Mouse (Mus musculus): Measurements from ENCODE around the gene Klf2. TPM values are rescaled to one million over a fixed set of nuclear protein-coding genes. Genes with fewer than 3 reads are reported as not detected.

The Klf2 gene
- polyA plus RNA-seq, 1 experiment from 2014 or later, result 11.7 TPM

DNA sequence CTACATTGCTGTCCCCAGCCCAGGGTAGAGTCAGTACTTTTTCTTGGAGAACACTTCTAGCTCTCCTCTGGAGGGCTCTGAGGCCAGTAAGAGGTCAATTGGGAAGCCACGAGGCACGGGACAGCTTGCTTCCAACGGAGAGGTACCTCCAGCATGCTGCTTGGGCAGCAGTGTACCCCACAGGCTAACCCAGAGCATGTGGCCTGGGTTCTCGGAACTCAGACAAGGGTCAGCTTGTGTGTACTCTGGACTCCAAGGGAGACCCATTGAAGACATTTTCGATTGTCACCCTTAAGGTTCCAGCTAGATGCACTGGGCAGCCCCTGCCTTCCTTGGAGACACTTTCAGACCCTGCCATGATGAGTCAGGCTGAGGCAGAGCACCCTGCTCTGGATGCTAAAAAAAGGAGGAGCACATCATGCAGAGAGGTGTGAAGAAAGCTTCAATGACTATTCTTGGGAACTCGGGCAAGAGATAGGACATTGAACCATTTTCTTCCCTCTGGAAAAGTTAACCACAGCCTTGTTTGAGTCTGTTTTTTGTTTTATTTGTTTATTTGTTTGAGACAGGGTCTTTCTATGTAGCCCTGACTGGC lies 4.4 kb downstream of the Klf2 start:
- Histone ChIP-seq H3K27me3 (ENCODE audit: control insufficient read depth, insufficient read depth, low read depth, low read length) (peaks cover 25% of the 10 kb centered on the region), H3K9me3 (ENCODE audit: control insufficient read depth, low read length) (no peaks in the 10 kb centered on the region), H3K4me1 (replicated peaks; ENCODE audit: control insufficient read depth, insufficient read depth, low read length) (no peaks in the 10 kb centered on the region; the same call in 1 of the 2 replicates), H3K27ac (ENCODE audit: low read length) (no peak overlapping the region), H3K4me2 (ENCODE audit: low read depth, low read length) (no peak overlapping the region), H3K4me3 (ENCODE audit: low read length) (no peak overlapping the region), H3K9ac (ENCODE audit: low read length) (no peak overlapping the region; the same call in 1 of the 2 replicates), H3K36me3 (ENCODE audit: control insufficient read depth, insufficient read depth, low read length) (no peaks in the 10 kb centered on the region)
- WGBS, result 55% methylated on average over 6 of the region's 6 CpGs
- ATAC-seq (ENCODE audit: low read depth), result no peak

DNA sequence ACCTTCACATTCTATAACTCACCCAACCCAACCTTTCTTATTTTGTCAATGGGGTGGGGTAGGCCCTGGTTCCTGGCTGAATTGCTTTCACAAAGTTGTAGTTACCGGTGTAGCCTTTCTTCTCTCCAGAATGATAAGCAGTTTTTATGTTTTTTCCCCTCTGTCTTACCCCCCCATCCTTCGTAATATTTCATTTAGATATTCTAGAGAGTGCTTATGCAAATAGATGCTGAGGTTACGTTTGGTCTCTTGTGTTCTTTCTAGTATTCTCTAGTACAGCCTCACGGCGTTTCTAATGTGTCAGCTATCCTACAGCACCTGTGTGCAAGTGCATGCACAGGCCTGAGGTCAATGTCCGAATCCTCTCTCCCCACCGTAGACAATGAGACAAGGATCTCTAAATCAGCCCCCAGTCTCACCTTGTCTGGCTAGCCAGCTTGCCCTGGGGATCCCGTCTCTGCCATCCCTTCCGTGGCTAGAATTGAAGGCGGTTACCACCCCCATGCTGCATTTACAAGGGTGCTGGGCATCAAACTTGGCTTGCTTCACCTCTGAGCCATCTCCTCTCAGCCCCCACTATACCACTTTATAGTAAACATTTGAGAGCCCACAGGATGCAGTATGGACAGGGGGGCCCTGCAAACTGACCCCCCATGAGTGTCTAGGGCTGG lies 5.3 kb downstream of the Klf2 start:
- H3K4me1 ChIP-seq (replicated peaks; ENCODE audit: control insufficient read depth, insufficient read depth, low read length), result no peaks in the 10 kb centered on the region; the same call in 1 of the 2 replicates
- peaks cover 25% of the 10 kb centered on the region for H3K27me3 ChIP-seq (ENCODE audit: control insufficient read depth, insufficient read depth, low read depth, low read length)
- H3K4me3 ChIP-seq (ENCODE audit: low read length), result no peak overlapping the region
- no peak overlapping the region for H3K27ac ChIP-seq (ENCODE audit: low read length)
- no peaks in the 10 kb centered on the region for H3K36me3 ChIP-seq (ENCODE audit: control insufficient read depth, insufficient read depth, low read length)
- H3K9ac ChIP-seq (ENCODE audit: low read length), result no peak overlapping the region
- no peaks in the 10 kb centered on the region for H3K9me3 ChIP-seq (ENCODE audit: control insufficient read depth, low read length)
- H3K4me2 ChIP-seq (ENCODE audit: low read depth, low read length), result no peak overlapping the region
- no peak for ATAC-seq (ENCODE audit: low read depth)
- 79% methylated on average over 10 of the region's 10 CpGs for WGBS

DNA sequence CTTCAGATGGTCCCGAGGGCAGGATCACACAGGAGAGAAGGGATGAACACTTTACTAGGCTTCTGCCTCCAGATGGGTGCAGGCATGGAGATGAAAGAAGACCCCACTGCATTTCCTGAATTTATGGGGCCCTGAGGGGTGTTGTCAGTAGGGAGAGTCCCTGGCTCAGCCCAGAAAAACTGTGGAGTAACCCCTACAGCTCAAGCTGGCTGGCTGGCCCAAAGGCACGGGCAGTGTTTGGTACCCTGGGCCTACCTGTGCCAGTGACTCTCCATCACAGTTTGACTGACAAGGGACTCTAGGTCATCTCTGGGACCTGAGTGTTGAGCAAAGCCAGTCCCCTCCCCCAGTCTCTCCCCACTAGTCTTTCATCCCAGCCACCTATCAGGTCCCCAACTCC lies 5.9 kb downstream of the Klf2 start:
- 76% methylated on average over 2 of the region's 2 CpGs for WGBS

DNA sequence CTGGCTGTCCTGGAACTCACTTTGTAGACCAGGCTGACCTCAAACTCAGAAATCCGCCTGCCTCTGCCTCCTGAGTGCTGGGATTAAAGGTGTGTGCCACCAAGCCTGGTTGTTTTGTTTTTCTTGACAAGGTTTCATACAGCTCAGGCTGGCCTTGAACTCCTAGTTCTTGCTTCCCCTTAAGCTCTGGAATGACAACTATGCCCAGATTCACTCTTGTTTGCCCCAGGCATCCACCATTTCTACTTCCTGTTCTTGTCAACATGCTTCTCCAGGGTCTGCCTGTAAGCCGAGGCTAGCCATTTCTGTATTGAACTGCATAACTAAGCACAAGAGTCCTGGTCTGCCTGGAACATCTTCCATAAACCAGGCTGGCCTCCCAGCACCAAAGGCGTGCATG lies 10.3 kb downstream of the Klf2 start:
- WGBS, result 86% methylated on average over 3 of the region's 3 CpGs
- H3K27me3 ChIP-seq (ENCODE audit: control insufficient read depth, insufficient read depth, low read depth, low read length), result no peaks in the 10 kb centered on the region
- ATAC-seq (ENCODE audit: low read depth), result no peak
- no peaks in the 10 kb centered on the region for H3K36me3 ChIP-seq (ENCODE audit: control insufficient read depth, insufficient read depth, low read length)
- H3K27ac ChIP-seq (ENCODE audit: low read length), result no peak overlapping the region
- no peaks in the 10 kb centered on the region for H3K9me3 ChIP-seq (ENCODE audit: control insufficient read depth, low read length)
- no peaks in the 10 kb centered on the region for H3K4me1 ChIP-seq (replicated peaks; ENCODE audit: control insufficient read depth, insufficient read depth, low read length)
- H3K4me3 ChIP-seq (ENCODE audit: low read length), result no peak overlapping the region
- no peak overlapping the region for H3K9ac ChIP-seq (ENCODE audit: low read length)
- H3K4me2 ChIP-seq (ENCODE audit: low read depth, low read length), result no peak overlapping the region

More for the DNA sequence above, 5.9 kb downstream of the Klf2 start:
- H3K27ac ChIP-seq (ENCODE audit: low read length), result no peak overlapping the region
- no peak for ATAC-seq (ENCODE audit: low read depth)
- no peak overlapping the region for H3K4me3 ChIP-seq (ENCODE audit: low read length)
- no peak overlapping the region for H3K9ac ChIP-seq (ENCODE audit: low read length)
- no peaks in the 10 kb centered on the region for H3K36me3 ChIP-seq (ENCODE audit: control insufficient read depth, insufficient read depth, low read length)
- H3K27me3 ChIP-seq (ENCODE audit: control insufficient read depth, insufficient read depth, low read depth, low read length), result peaks cover 20% of the 10 kb centered on the region
- H3K4me1 ChIP-seq (replicated peaks; ENCODE audit: control insufficient read depth, insufficient read depth, low read length), result no peaks in the 10 kb centered on the region; the same call in 1 of the 2 replicates
- no peaks in the 10 kb centered on the region for H3K9me3 ChIP-seq (ENCODE audit: control insufficient read depth, low read length)
- no peak overlapping the region for H3K4me2 ChIP-seq (ENCODE audit: low read depth, low read length)

DNA sequence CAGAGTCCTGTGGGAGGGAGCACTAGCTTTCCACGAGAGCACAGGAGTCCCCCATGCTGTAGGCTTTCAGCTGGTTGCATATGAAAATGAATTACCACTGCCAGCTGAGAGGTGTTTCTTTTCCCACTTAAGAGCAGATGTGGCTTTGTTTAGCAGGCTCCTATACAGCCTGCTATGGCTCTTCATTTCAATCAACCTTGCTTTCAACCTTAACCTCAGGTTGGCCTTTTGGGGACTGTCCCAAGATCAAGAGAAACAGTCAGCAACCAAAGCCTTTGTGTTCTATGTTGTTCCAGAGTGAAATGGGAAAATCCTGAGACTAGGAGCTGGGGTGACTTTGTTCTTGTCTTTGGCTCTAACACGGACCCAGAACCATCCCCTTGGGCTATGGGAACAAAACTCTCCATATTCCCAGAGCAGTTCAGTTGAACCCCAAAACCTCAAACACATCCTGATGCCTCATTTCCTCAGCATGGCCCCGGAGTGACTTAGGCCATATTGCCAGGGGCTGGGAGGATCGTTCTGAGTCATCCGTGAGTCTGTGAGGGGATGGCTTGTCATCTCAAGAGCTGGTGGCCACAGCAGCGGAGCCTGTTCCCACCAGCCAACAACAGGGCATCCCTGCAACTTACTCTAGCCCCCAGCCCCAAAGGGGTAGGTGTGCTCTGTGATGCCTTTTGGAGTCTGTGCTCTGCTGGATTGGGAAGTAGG lies 12.1 kb downstream of the Klf2 start:
- no peak overlapping the region for H3K27ac ChIP-seq (ENCODE audit: low read length)
- no peaks in the 10 kb centered on the region for H3K27me3 ChIP-seq (ENCODE audit: control insufficient read depth, insufficient read depth, low read depth, low read length)
- no peak for ATAC-seq (ENCODE audit: low read depth)
- H3K4me2 ChIP-seq (ENCODE audit: low read depth, low read length), result no peak overlapping the region
- no peaks in the 10 kb centered on the region for H3K36me3 ChIP-seq (ENCODE audit: control insufficient read depth, insufficient read depth, low read length)
- H3K4me1 ChIP-seq (replicated peaks; ENCODE audit: control insufficient read depth, insufficient read depth, low read length), result no peaks in the 10 kb centered on the region
- H3K9me3 ChIP-seq (ENCODE audit: control insufficient read depth, low read length), result no peaks in the 10 kb centered on the region
- no peak overlapping the region for H3K9ac ChIP-seq (ENCODE audit: low read length)
- no peak overlapping the region for H3K4me3 ChIP-seq (ENCODE audit: low read length)
- 80% methylated on average over 6 of the region's 6 CpGs for WGBS

DNA sequence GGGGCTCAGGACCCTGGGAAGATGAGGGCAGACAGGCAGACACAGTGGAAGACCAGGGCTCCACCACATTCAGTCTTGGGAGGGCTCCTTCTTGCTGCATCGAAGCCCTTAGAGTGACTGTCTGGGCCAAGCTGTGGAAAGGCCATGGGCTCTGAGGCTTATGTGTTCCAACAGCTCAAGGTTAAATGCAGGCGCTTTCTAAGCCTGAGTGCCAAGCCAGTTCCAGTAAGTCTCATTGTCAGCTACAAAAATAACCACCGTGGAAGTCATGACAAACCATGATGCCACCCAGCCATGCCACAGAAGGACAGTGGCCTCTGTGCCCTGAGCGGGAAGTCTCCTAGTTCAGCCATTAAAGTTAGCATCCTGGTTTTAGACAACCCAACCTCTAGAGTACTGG lies 12.8 kb downstream of the Klf2 start:
- Histone ChIP-seq H3K9me3 (ENCODE audit: control insufficient read depth, low read length) (no peaks in the 10 kb centered on the region), H3K4me1 (replicated peaks; ENCODE audit: control insufficient read depth, insufficient read depth, low read length) (no peaks in the 10 kb centered on the region), H3K27me3 (ENCODE audit: control insufficient read depth, insufficient read depth, low read depth, low read length) (no peaks in the 10 kb centered on the region), H3K4me2 (ENCODE audit: low read depth, low read length) (no peak overlapping the region), H3K9ac (ENCODE audit: low read length) (no peak overlapping the region), H3K27ac (ENCODE audit: low read length) (no peak overlapping the region), H3K4me3 (ENCODE audit: low read length) (no peak overlapping the region), H3K36me3 (ENCODE audit: control insufficient read depth, insufficient read depth, low read length) (no peaks in the 10 kb centered on the region)
- WGBS, result 84% methylated on average over 4 of the region's 4 CpGs
- no peak for ATAC-seq (ENCODE audit: low read depth)

DNA sequence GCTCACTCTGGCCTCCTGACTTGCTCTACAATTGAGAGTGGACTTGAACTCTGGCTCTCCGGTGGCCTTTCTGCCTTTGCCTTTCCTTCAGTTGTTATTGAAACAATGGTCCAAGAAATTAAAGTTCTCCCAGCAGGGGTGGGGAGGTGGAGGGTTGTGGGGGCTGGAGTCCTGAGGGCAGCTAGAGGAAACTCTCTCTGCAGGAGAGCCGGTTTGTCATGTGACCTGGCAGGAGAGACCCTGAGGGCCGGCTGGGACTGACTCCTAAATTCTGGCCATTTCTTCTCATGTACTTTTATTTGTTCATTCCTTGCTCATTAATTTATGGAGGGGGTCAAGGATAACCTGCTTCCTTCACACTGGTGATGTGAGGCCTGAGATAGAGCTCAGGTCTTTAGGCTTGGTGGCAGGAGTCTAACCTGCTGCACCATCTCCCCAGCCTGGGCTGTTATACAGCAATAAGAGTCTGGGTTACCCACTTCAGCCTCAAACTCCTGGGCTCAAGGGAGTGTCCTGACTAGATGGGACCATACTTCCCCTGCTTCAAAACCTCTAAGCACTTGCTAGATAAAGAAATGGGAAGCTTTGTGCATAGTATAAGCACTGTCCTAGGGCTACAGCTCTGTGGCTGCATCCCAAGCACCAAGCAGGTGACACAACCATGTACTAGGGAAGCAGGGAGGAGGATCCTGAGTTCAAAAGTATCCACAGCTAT lies 14.8 kb downstream of the Klf2 start:
- 39% methylated on average over 3 of the region's 3 CpGs for WGBS
- no peak overlapping the region for H3K4me3 ChIP-seq (ENCODE audit: low read length)
- H3K9ac ChIP-seq (ENCODE audit: low read length), result no peak overlapping the region
- H3K4me2 ChIP-seq (ENCODE audit: low read depth, low read length), result no peak overlapping the region
- no peaks in the 10 kb centered on the region for H3K9me3 ChIP-seq (ENCODE audit: control insufficient read depth, low read length)
- no peak overlapping the region for H3K27ac ChIP-seq (ENCODE audit: low read length)
- H3K36me3 ChIP-seq (ENCODE audit: control insufficient read depth, insufficient read depth, low read length), result peaks cover 5% of the 10 kb centered on the region; the same call in 1 of the 2 replicates
- ATAC-seq (ENCODE audit: low read depth), result no peak
- H3K4me1 ChIP-seq (replicated peaks; ENCODE audit: control insufficient read depth, insufficient read depth, low read length), result no peaks in the 10 kb centered on the region
- no peaks in the 10 kb centered on the region for H3K27me3 ChIP-seq (ENCODE audit: control insufficient read depth, insufficient read depth, low read depth, low read length)

DNA sequence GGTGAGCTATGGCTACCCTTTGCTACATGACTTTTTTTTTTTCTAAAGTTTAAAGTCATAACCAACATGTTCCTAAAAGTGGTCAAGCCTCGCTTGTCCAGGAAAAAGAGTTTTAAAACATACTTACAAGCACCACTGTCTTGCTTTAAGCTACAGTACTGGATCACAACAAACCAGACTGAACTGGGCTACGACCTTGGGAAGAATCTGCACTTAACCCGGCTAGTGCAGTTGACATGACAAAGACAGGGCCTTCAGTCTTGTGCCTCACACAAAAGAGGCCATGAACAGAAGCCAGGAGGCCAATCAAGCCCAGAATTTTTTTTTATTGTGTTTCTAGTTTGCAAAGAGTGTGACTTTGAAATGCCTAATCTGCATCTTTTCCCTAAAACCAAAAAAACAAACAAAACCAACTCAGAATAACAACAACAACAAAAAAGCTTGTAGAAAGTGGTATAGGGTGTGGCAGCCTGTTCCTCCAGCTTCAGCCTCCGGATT lies 15.4 kb downstream of the Klf2 start:
- no peak overlapping the region for H3K4me3 ChIP-seq (ENCODE audit: low read length)
- no peak for ATAC-seq (ENCODE audit: low read depth)
- H3K9ac ChIP-seq (ENCODE audit: low read length), result no peak overlapping the region
- no peaks in the 10 kb centered on the region for H3K4me1 ChIP-seq (replicated peaks; ENCODE audit: control insufficient read depth, insufficient read depth, low read length)
- no peaks in the 10 kb centered on the region for H3K9me3 ChIP-seq (ENCODE audit: control insufficient read depth, low read length)
- H3K27me3 ChIP-seq (ENCODE audit: control insufficient read depth, insufficient read depth, low read depth, low read length), result no peaks in the 10 kb centered on the region
- 73% methylated on average over 4 of the region's 4 CpGs for WGBS
- peaks cover 6% of the 10 kb centered on the region for H3K36me3 ChIP-seq (ENCODE audit: control insufficient read depth, insufficient read depth, low read length)
- H3K4me2 ChIP-seq (ENCODE audit: low read depth, low read length), result no peak overlapping the region
- H3K27ac ChIP-seq (ENCODE audit: low read length), result no peak overlapping the region

DNA sequence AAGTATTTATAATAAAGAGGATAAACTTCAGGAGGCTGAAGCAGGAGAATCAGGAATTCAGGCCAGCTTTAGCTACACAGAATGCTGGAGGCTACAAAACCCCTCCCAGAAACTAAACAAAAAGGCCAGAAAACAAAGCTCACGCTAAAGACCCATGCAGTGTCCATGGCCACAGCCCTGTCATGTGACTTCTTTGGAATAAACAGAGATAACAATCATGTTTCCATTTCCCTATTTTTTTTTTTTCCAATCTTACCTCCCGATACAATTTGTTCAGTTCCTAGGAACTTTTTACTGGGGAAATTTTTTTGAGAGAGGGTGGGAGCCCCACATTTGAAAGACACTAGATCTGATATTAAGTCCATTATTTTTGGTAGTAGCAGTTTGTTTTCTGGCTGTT lies 17.4 kb downstream of the Klf2 start:
- H3K4me1 ChIP-seq (replicated peaks; ENCODE audit: control insufficient read depth, insufficient read depth, low read length), result no peaks in the 10 kb centered on the region
- WGBS, result 53% methylated on average over 2 of the region's 2 CpGs
- peaks cover 16% of the 10 kb centered on the region for H3K36me3 ChIP-seq (ENCODE audit: control insufficient read depth, insufficient read depth, low read length)
- H3K27ac ChIP-seq (ENCODE audit: low read length), result no peak overlapping the region
- no peak overlapping the region for H3K9ac ChIP-seq (ENCODE audit: low read length)
- no peaks in the 10 kb centered on the region for H3K27me3 ChIP-seq (ENCODE audit: control insufficient read depth, insufficient read depth, low read depth, low read length)
- no peak for ATAC-seq (ENCODE audit: low read depth)
- no peaks in the 10 kb centered on the region for H3K9me3 ChIP-seq (ENCODE audit: control insufficient read depth, low read length)
- no peak overlapping the region for H3K4me3 ChIP-seq (ENCODE audit: low read length)
- H3K4me2 ChIP-seq (ENCODE audit: low read depth, low read length), result no peak overlapping the region

Data from lung, embryonic 16.5 days (tissue).